Mouse (Mus musculus): ENCODE results near the gene Spin4. TPM values are rescaled to one million over a fixed set of nuclear protein-coding genes. Genes with fewer than 3 reads are reported as not detected.

Spin4 gene
- under 1 TPM; 0.38 to 0.65 TPM for total RNA-seq (2021)
- long read RNA-seq, experiment 1, full-length matches to known transcripts = 1 of 1 reads
- long read RNA-seq, experiment 1, partial matches to known transcripts = 0 of 1 reads
- long read RNA-seq, experiment 1, other reads (novel, unspliced or antisense) = 0 of 1 reads
- long read RNA-seq, experiment 2, full-length matches to known transcripts = 2 of 2 reads
- long read RNA-seq, experiment 2, partial matches to known transcripts = 0 of 2 reads
- long read RNA-seq, experiment 2, other reads (novel, unspliced or antisense) = 0 of 2 reads

DNA sequence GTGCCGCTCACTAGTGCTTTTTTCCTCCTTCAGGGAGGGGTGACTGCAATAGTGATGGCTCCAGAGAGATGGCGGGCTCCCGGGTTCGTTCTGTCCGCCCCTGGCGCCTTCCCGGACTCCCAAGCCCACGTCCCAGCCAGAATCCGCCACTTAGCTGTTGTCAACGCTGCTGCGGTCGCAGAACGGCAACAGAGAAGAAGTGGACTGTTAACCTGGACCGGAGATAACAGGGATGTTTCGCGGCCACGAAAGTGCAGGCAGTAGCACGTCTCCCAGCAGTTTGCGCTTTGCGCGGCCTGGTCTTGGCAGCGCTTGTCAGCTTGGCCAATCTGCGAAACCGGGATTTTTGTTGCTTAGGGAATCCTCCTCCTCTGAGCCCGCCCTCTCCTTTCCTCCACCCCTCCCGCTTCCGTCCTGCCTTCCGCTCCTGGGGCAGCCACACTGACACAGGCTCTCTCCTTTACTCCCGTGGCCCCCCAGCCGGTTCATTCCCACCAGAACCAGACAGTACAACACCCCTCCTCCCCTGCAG is at the start of gene Spin4:
Gene Spin4, minus strand, starts transcription at position 322 of the 532 bp plus-strand sequence.
- DNase-seq (ENCODE audit: extremely low spot score in 1 of 2, low spot score in 2 of 2) = peak; percentile 61 to 68
- intact Hi-C loops (cut with DNase I) = loop anchor here (5.0 to 10.0 kb wide), 4 partner anchors 141 to 328 kb away; partner anchors contain the start of gene Arhgef9
- TF ChIP-seq CTCF (IDR thresholded peaks at IDR 0.05) = no peak
- peak within 1 kb of the TSS; percentile 57 for H3K4me3 ChIP-seq
- peak within 1 kb of the TSS; percentile 82 for H3K27ac ChIP-seq

DNA sequence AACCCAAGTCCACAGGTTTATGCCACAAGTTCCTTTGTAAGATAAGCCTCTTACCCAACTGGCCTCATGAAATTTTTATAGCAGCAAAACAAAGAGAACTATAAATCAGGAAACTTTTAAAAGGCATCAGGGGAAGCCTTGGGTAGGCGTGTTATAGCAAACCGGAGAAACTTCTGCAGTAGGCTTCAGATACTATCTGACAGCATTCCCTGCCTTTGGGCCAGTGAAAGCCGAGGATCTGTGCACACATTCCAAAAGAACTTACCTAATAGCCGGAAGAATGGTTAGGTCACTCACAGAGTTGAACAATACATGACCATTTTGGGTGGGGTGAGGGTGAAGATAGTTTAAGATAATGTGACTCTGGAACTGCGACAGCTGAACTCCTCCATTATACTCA is 1.4 kb upstream of the Spin4 start:
- H3K27ac ChIP-seq = no peak overlapping the region
- TF ChIP-seq CTCF (IDR thresholded peaks at IDR 0.05) = no peak
- DNase-seq (ENCODE audit: extremely low spot score in 1 of 2, low spot score in 2 of 2) = no peak
- H3K4me3 ChIP-seq = no peak overlapping the region
- intact Hi-C loops (cut with DNase I) = loop anchor here (5.0 to 10.0 kb wide), 4 partner anchors 139 to 327 kb away; partner anchors contain the start of gene Arhgef9

DNA sequence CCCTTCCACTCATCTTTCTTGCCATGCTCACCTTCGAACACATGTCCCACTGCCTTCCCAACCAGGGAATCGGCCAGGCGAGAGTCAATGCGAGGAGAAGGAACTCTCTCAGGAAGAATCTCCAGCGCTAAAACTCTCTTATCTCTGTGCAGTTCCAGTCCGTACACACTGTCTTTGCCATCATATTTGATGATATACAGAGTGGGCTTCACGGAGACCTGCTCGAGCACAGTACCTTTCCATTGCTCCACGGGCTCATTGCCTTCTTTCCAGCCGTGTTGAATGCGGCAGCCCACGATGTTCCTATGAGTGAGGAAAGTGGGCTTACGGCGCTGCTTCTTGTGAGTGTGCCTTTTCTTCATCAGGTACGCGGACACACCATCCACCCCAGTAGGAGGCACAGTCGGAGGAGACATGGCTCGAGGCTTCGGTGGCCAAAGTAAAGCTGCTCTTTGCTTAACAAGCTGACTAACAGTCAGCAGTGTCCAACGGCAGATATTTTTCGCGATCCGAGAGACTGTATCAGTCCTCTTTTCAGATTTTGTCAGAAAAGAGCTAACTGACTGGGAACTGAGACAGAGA is 612 bp downstream of the Spin4 start:
- intact Hi-C loops (cut with DNase I) = loop anchor here (5.0 to 10.0 kb wide), 4 partner anchors 141 to 329 kb away; partner anchors contain the start of gene Arhgef9
- Histone ChIP-seq H3K27ac (peak overlapping the region; percentile 82), H3K4me3 (peak overlapping the region; percentile 57)
- no peak for TF ChIP-seq CTCF (IDR thresholded peaks at IDR 0.05)
- no peak for DNase-seq (ENCODE audit: extremely low spot score in 1 of 2, low spot score in 2 of 2)

DNA sequence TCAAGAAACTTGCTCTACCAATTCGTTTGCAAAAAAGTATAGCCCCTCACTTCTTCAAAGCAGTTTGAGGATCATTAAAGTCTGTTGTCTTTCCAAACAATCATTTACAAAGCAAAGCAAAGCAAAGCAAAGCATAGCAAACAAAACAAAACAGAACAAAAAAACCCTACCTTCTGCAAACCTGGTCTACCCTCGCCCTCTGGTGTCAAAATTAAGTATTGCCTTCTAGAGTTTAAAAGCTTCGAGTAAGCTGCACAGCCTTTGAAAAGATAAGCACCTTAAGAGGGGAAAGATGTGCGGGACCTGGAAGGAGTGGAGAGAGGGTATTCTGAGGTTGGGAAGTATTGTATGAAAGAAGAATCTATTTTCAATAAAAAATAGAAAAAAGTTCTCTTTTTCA is 14.4 kb downstream of the Spin4 start:
- Histone ChIP-seq H3K27ac (no peak overlapping the region), H3K4me3 (no peak overlapping the region)
- no peak for DNase-seq (ENCODE audit: extremely low spot score in 1 of 2, low spot score in 2 of 2)
- intact Hi-C loops (cut with DNase I) = no loop called here
- TF ChIP-seq CTCF (IDR thresholded peaks at IDR 0.05) = peak; percentile 63

DNA sequence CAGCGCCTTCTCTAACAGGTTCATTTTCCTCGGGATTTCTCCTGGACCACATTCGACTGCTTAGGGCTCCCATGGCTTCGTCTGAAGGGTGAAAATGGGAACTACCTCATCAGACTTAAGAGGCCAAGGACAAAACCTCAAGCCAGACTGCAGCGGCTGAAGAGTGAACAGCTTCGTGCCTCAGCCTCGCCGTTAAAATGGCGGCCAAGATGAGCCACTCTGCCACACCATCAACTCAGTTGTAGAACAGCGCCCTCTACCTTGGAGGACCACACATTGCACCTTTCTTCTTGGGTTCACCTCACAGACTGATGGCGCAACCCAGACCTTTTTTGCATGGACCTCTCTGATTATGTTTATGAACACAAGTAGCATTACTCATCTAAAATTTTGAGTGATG is 27.6 kb downstream of the Spin4 start:
- TF ChIP-seq CTCF (IDR thresholded peaks at IDR 0.05) = no peak; the same call in 1 of the 2 replicates
- no peak overlapping the region for H3K4me3 ChIP-seq
- no peak overlapping the region for H3K27ac ChIP-seq
- intact Hi-C loops (cut with DNase I) = no loop called here
- DNase-seq (ENCODE audit: extremely low spot score in 1 of 2, low spot score in 2 of 2) = no peak

DNA sequence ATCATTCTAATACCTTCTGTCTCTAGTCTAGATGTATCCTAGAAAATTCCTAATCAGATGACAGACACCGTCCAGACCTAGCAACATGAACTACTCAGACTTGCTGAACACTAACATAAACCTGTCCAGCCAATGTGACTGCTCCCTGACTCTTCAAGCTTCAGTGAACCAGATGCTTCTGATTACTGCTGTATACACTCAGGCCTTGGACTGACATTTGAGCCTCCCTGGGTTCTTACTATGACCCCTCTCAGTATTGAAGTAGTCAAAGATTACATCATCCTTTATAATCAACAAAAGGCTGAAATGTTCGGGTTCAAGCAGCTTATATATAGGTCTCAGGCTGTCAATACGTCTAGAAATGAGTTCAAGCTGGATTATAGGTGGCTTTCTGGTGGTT is 32.4 kb downstream of the Spin4 start:
- TF ChIP-seq CTCF (IDR thresholded peaks at IDR 0.05) = no peak
- no peak overlapping the region for H3K27ac ChIP-seq
- intact Hi-C loops (cut with DNase I) = no loop called here
- DNase-seq (ENCODE audit: extremely low spot score in 1 of 2, low spot score in 2 of 2) = no peak
- H3K4me3 ChIP-seq = no peak overlapping the region

DNA sequence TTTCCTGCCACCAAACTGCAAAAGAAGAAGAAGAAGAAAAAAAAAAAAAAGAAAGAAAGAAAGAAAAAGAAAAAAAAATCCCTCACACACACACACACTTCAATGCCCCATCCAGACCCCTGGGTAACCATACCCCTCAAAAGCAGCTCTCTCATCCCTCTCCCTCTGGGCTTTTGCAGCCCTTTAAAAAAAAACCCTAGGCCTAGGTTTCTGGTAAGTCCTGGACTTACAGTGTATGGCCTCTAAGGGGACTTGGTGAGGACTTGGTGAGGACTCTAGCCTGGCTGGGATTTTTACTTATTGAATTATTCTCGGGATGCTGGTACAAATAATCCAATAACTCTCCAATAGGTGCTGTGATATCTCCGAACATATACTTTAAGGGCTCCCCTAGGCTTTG is 35.6 kb downstream of the Spin4 start:
- no peak for TF ChIP-seq CTCF (IDR thresholded peaks at IDR 0.05)
- DNase-seq (ENCODE audit: extremely low spot score in 1 of 2, low spot score in 2 of 2) = no peak
- intact Hi-C loops (cut with DNase I) = no loop called here
- H3K4me3 ChIP-seq = no peak overlapping the region
- H3K27ac ChIP-seq = no peak overlapping the region

DNA sequence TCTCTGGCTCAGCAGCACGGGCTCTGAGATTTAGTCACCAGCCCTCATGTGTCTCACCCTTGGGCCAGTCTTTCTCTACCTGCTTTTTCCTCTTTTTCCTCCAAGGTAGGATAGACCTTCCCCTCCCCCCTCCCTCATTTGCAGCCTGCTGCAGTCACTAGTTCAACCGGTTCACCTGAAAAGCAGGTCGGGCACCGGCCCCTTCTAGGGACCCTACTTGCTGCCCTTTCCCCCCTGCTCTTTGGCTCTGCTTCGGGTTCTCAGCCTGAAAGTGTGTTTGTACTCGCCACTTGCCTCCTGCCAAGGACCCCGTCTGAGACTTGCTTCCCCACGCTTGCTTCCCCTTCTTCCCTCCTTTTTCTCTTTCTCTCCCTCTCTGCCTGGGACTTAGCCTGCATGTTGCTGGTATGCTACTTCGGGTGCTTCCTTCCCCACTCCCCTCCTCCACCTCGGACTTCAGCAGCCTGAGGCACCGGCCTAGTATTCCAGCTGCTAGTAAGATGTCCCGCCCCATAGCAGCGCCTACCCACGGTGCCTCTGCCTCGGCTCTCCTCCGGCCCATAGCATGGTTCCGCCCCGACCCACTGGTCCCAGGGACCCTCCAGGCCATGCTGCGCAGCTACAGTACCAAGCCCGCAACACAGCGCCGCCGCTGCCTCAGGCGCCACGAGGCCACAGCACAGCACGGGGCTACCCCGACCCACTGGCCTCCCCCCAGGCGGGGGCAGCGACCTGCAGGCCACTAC is 36.2 kb downstream of the Spin4 start:
- intact Hi-C loops (cut with DNase I) = no loop called here
- TF ChIP-seq CTCF (IDR thresholded peaks at IDR 0.05) = no peak
- H3K27ac ChIP-seq = no peak overlapping the region
- peak overlapping the region; percentile 34 for H3K4me3 ChIP-seq
- peak in 1 of 2 experiments; percentile 9 for DNase-seq (ENCODE audit: extremely low spot score in 1 of 2, low spot score in 2 of 2)

Other genes with a start within 250 kb of the Spin4 start
- 100 to 1,000 TPM; 295 to 298 TPM for gene Arhgef9, start 170.2 kb upstream of the Spin4 start, total RNA-seq (2021)